Mouse (Mus musculus) v-Abl transformed pro-B cells (cell line): Measurements from ENCODE around the gene Abcf2.

Experiments used
- in situ Hi-C, 2 experiments: fragments of 400-800 bp; cut with MboI; formaldehyde crosslinking; loops; one replicate each; pipeline ENCODE4 v1.15.1; 2025; ENCODE audit not compliant: unreplicated experiment in 2 of 2

Gene Abcf2

DNA sequence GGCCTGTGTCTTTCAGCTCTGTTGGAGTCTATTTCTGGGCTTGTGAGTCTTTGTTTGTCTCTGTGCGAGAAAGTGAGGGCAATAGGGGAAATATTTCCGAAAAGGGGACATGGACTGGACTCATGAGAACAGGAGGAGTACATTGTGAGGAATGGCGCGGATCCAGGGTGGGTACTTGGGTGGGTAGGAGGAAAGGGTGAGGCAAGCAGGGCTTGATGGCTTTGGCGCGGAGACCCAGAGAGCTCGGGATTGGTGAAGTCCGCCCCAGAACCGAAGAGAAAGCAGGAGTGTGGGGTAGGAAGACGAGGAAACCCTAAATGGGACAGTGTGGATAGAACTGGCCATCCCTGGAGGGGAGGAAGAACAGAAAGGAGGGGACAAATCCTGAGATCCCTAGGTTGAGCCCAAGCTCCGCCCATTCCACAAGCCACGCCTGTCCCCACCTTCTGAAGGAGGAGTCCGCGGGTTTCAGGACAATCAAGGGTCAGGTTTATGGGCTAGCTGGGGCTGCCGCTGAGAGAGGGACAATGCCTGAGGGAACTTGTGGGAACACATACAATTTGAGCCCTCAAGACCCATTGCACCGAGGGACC is 25.6 kb upstream of the Abcf2 start:
- in situ Hi-C loops, result no loop called here

DNA sequence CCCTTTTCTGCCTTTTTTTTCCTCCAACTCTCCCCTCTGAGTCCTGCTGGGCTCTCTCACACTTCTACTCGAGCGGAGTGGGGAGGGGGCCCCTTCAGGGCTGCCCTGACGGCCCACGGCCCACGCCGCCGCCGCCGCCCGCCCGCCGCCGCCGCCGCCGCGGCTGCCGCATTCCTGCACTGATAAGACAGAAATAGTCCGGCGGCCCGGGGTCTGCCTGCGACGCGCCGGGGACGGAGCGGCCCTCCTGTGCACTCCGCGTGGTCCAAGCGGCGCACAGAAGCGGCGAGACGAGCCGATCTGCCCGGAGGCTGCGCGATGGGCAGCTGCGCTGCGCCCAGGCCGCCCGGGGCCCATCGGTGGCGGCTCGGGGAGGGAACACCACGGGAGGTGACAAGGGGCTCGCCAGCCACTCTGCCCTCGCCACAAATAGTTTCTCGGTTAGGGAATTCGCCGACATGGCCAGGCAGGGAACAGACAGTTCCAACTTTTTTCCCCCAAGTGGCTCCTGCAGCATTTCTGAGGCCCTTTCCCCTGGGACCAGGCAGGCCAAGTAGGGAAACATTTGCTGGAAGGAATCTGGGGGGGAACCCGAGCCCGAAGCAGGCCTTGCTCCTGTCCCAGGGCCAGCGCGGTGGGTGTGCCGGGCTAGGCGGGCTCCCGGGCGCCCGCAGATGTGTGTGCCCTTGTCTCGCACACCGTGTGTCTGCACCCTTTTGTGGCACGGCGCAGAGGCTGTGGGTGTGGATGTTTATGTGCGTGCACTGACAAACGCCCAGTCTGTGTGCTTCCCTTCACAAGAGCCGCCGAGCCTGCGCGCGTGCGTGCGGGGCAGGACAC is 24.9 kb upstream of the Abcf2 start:
- in situ Hi-C loops, result no loop called here

DNA sequence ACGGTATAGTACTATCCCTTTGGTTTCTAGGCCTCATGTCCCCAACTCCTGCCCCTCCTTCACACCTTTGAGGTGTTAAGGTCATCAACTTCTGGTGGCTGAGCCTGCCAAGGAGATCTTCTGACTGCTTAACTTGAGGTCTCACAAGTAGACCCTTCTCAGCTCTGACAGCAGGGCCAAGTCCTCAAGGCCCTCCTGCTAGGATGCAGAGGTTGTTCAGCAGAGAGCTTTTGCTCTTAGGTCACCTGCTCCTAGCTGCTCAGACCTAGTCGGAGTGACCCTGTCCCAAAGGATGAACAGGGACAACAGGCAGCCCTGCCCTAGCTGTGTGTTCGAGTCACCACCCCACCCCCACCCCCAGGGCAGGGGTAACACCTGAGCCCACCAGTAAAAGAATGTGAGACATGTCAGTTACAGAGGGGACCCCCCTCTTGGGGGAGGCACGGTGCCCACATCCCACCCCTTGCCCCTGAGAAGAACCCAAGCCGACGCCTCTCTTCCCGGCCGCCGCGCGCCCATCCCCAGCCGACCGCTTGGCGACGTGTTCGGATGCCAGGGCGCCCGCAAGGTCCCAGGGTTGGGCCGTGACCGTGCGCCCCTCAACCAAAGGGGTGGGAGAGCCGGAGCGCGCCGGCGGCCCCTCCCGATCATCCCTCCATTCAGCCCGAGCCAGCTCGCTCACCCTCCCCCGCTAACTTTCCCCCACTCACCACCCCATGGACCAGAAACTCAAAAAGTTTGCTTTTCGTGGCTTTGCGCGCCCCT is 24.0 kb upstream of the Abcf2 start:
- in situ Hi-C loops, result no loop called here

DNA sequence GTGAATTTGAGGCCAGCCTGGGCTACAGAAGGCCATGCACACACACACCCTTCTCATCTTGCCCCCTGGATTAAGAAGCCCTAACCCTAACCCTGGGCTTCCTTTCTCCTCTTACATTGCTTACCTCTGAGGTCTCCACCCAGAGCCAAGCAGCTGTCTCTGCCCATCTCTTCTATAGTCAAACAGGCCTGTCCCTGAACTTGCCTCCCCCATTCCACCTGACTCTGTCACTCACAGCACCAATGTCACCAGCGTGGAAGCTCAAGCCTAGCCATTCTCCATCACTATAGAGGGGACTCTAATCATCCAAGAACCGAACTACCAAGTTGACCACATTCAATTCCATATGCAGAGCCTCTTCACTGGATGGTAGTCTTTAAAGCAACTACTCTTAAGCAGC is 23.0 kb upstream of the Abcf2 start:
- in situ Hi-C loops, result no loop called here

DNA sequence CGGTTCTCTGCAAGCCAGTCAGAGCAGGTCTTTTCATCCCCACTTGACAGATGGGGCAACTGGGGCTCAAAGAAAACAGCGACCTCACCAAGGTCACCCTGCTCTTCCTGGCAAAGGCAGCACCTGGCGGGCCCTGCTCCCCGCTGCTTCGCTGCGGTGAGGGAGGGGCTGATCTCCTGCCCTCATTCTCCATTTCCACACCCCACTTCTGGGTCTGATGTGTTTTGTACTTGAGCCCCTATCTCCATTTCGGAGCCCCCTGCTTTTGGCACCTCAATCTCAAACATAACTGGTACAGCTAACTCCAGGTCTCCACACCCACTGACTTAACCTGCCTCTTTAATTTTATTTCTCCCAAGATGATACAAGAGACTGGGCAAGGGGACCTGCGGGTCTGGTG is 21.9 kb upstream of the Abcf2 start:
- in situ Hi-C loops, result loop anchor here (25.0 kb wide), 2 partner anchors 187 to 212 kb away; partner anchors contain the start of genes Abcb8 (in 1 of the 2), Asic3 (in 1 of the 2), Atg9b (in 1 of the 2) and Cdk5 (in 1 of the 2)

DNA sequence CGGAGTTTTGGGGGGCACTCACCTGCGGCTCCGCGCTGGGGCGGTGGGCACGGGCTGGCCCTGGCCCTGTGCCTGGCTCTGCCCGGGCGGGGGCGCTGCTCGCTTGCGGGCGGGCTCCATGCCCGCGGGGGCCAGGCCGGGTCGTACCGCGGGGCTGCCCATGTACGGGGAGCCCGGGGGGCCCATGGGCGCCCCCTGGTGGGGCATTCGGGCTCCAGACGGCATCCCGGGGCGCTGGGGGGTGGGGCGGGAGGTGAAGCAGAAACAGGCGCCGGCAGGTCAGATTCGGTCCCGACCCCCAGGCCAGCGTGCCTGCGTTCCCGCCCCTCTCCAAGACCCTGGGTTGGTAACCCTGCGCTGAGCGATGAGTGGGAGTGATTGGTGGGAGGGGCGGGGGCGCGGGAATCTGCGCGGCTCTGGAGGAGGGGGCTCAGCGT is 21.3 kb upstream of the Abcf2 start:
- in situ Hi-C loops, result loop anchor here (25.0 kb wide), 2 partner anchors 186 to 211 kb away; partner anchors contain the start of genes Abcb8 (in 1 of the 2), Asic3 (in 1 of the 2), Atg9b (in 1 of the 2) and Cdk5 (in 1 of the 2)

DNA sequence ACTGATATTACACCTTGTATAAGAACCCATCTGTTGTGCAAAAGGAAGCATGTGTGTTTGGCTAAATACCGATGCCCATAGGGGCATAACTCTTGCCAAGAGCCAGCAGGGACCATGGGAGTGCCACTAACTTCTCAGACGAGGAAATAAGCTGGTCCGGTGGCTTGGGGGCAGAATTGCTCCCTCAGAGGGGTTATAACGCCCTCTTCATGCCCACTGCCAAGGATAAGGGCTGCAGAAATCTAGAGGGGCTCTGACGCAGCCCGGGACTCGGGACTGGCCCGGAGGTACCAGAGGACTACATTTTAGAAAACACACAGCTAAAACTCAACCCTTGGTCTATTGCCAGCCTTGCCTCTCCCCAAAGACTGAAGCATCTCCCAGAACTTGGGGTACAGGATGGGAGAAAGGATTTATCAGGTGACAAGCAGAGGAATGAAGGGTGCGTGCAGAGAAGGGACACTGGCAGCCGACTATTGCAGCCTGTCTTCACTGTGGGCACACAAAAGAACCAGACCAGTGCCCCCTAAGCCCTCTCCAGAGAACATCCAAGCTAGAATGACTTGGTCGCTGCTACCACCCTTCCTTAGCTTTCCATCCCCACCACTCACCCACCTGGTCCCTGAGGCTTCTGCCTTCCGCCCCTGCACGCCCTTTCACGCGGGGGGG is 20.8 kb upstream of the Abcf2 start:
- in situ Hi-C loops, result loop anchor here (25.0 kb wide), 2 partner anchors 186 to 211 kb away; partner anchors contain the start of genes Abcb8 (in 1 of the 2), Asic3 (in 1 of the 2), Atg9b (in 1 of the 2) and Cdk5 (in 1 of the 2)

DNA sequence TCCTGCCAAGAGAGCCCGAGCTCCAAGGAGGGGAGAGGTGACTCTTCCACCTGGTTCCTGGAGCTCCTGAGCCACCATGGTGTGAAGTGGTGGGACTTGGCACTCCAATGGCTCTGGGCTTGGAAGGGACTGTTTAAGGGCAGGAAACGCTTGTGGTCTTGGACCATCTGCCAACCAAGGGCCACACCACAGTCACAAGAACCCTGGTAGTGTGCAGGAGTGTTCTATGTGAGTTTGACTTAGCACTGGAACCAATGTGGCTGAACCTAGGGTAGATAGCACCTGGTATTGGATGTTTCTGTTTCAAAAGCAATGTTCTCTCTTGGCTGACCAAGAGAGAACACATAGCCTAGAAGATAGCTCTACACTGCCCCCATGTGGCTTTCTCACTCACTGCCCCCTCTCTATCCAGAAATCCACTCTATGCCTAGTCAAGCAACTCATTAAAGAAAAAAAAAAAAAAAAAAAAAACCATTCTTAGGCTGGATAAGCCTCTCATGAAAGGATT is 20.0 kb upstream of the Abcf2 start:
- in situ Hi-C loops, result loop anchor here (25.0 kb wide), 2 partner anchors 185 to 210 kb away; partner anchors contain the start of genes Abcb8 (in 1 of the 2), Asic3 (in 1 of the 2), Atg9b (in 1 of the 2) and Cdk5 (in 1 of the 2)

DNA sequence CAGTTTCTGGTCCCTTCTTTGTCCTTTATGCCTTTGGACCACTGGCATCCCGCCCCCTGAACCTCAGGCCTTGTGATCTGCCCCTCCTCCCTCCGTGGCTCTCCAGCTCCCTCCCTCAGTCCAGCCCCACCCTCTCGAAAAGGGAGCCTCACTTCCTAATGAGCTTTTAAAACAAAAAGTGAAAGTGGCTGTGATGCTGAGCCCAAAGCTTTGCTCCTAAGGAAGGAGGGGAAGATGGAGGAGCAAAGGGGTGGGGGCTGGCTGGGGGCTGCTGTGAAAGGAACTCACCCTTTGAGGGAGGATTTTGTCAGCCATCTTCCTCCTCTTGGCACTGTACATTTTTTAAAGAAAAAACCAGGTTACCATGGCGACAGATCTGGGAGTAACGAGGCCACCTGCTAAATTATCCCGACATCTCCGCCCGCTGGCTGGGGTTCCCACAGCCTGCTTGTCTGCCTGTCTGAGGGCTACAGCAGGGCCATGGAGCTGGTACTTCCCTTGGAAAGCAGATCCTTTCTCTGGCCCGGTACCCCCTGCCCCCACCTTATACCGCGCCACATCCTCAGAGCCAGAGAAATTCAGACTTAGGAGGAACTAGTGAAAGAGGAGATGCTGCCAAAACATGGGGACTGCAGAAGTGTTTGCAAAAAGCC is 19.4 kb upstream of the Abcf2 start:
- in situ Hi-C loops, result loop anchor here (25.0 kb wide), 2 partner anchors 184 to 209 kb away; partner anchors contain the start of genes Abcb8 (in 1 of the 2), Asic3 (in 1 of the 2), Atg9b (in 1 of the 2) and Cdk5 (in 1 of the 2)

DNA sequence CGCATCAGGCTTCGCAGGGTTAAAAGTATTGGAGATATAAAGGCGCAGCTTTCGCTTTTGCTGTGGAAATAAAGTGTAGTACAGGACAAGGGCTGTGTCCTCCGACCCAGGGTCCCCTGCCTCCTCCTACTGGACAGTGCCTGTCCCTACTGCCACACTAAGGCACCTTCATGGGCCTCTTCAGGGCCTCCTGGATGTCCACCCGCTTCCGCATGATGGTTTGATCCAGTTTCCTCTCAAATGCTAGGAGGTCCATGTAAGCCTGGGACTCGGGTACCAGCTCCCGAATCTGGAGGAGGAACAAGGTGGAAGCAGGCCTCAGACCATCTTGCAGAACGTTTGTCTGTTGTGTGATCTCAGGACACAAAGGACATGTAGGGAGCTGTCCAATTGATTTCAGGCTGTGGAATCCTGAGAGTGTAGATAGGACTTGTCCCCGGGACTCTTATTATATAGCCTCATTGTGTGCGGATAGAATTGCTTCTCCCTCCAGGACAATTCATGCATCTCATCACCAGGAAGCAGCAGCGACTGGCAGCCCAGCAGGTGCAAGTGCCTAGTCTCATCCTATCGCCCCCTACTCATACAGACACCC is 18.6 kb upstream of the Abcf2 start:
- in situ Hi-C loops, result loop anchor here (25.0 kb wide), 2 partner anchors 184 to 209 kb away; partner anchors contain the start of genes Abcb8 (in 1 of the 2), Asic3 (in 1 of the 2), Atg9b (in 1 of the 2) and Cdk5 (in 1 of the 2)

DNA sequence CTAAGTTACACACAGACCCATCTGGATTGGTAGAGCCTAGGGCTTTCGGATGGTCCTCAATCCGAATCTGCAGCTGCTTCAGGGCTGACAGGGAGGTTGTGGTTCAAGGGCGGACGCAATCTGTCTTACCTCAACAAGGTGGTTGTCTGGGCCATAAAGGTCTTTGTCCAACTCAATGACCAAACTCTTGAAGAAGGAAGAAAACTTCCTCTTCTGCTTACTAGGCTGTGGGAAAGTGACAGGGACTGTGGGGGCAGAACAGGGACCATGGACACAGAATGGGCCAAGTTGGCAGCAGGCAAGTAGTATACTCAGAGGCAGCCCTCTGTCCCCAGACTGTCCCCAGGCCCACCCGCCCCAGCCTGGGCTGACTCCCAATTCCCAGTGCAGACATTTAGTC is 18.0 kb upstream of the Abcf2 start:
- in situ Hi-C loops, result loop anchor here (25.0 kb wide), 2 partner anchors 183 to 208 kb away; partner anchors contain the start of genes Abcb8 (in 1 of the 2), Asic3 (in 1 of the 2), Atg9b (in 1 of the 2) and Cdk5 (in 1 of the 2)

DNA sequence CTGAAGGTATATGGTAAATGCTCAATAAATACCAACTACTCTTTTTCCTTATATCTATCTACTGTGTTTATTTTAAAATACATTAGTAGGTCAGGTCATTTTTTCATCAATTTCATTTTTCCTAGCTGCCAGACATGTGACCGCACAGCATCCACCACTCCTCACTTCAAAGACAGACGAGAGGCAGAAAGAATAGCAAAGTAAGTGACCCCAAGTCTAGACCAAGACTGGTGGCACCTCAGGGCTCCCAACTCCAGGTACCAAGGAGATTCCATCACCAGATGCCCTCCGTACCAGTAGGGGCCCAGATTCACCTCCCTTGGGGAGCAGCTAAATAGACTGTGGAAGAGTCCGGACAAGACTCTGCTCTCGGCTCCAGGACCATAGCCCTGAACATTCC is 17.1 kb upstream of the Abcf2 start:
- in situ Hi-C loops, result loop anchor here (5.0 to 25.0 kb wide), 3 partner anchors 57 to 207 kb away; partner anchors contain the start of genes Abcb8 (in 1 of the 2), Asic3 (in 1 of the 2), Atg9b (in 1 of the 2) and Cdk5 (in 1 of the 2)

DNA sequence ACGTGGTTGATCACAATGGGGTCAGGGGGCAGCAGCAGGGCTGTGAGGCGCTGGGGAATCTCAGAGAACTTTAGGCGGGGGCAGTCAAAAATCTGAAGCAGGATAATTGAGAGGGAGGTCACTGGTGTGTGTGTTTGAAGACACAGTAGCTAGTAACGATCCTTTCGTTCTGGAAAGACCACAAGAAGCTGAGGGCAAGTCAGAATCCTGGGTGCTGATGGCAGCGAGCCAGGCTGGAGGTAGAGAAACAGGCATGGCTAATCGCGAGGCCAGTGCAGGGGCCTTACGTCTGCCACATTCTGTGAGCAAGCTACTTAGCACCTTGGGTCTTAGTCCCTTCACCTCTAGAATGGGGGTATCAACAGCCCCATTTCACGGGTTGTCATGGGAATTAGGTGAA is 16.7 kb upstream of the Abcf2 start:
- in situ Hi-C loops, result loop anchor here (5.0 to 25.0 kb wide), 3 partner anchors 57 to 207 kb away; partner anchors contain the start of genes Abcb8 (in 1 of the 2), Asic3 (in 1 of the 2), Atg9b (in 1 of the 2) and Cdk5 (in 1 of the 2)

DNA sequence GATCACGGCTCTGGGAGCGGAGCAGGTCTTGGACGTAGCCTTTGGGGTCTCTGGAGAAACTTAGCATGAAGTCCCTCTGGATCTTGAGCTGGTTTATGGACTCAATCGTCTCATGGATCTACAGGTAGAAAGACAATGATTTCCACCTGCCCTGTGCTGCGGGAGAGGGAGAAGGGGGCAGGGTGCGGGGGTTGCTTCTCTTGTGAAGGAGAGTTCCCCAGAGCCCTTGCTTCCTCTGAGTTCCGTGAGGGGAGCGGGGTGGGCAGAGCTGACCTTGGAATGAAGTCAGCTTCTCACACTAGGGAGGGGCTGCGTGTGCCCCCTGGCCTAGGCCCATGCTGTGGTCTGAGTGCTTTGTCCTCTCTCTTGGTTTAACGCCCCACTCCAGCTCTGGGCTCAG is 16.0 kb upstream of the Abcf2 start:
- in situ Hi-C loops, result loop anchor here (5.0 to 25.0 kb wide), 3 partner anchors 56 to 206 kb away; partner anchors contain the start of genes Abcb8 (in 1 of the 2), Asic3 (in 1 of the 2), Atg9b (in 1 of the 2) and Cdk5 (in 1 of the 2)

DNA sequence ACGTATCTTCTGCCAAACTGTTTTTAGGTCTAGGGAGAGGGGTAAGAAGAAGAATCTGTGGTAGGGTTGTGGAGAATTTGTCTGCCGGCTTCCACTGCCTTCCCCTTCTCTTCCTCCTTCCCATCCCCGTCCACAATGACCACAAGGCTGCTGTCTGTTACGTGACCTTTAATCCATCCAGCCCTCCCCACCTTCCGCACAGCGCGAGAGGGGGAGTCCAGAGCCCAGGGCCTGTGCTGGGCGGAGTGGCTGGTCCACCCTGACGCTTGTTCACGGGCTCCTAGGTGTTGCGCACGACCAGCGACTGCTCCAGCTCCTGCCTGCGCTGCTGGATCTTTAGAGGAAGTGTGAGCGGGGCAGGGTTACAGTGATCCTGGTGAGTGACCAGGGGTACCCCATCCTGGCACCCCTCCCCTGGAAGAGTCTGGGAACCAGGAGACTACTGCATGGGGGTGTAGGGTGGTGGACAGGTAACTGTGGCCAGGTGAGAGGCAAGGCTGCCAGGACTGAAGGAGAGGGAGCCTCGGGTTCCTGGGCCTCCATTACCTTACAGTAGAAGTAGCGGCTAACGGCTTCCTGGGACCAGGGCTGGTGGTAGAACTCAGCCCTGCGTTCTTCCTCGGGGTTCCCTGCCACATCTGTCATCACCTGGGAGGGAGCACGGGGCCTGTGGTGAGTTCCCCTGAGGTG is 15.3 kb upstream of the Abcf2 start:
- in situ Hi-C loops, result loop anchor here (5.0 to 25.0 kb wide), 3 partner anchors 55 to 205 kb away; partner anchors contain the start of genes Abcb8 (in 1 of the 2), Asic3 (in 1 of the 2), Atg9b (in 1 of the 2) and Cdk5 (in 1 of the 2)

DNA sequence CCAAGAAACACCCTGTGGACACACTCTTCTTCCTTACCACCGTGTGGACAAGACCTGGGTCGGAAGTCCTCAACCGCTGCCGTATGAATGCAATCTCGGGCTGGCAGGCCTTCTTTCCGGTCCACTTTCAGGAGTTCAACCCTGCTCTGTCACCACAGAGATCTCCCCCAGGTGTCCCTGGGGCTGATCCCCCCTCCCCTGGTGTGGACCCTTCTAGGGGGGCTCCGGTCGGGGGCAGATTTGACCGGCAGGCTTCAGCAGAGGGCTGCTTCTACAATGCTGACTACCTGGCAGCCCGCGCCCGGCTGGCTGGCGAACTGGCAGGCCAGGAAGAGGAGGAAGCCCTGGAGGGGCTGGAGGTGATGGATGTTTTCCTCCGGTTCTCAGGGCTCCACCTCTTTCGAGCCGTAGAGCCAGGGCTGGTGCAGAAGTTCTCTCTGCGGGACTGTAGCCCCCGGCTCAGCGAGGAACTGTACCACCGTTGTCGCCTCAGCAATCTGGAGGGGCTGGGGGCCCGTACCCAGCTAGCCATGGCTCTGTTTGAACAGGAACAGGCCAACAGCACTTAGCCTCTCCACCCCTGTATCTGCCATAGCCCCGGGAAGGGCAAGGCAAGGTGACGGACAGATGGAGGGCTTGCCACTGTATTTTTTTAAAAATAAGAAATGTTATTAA is 14.7 kb upstream of the Abcf2 start:
- in situ Hi-C loops, result loop anchor here (5.0 to 25.0 kb wide), 3 partner anchors 55 to 205 kb away; partner anchors contain the start of genes Abcb8 (in 1 of the 2), Asic3 (in 1 of the 2), Atg9b (in 1 of the 2) and Cdk5 (in 1 of the 2)
